Mouse (Mus musculus): Measurements from ENCODE around the gene Smim24.

The Smim24 gene

GRCm38 (mm10) chr10:81392781-81393185 lies at the start of gene Smim24:
TSS of gene Smim24 (plus strand) at chr10:81393051.
- DNase-seq (ENCODE audit: low spot score in 2 of 2), result no peak

GRCm38 (mm10) chr10:81344421-81345161 lies 48.3 kb upstream of the Smim24 start:
- no peak for DNase-seq (ENCODE audit: low spot score in 2 of 2)

- DNase-seq (ENCODE audit: low spot score in 2 of 2), result no peak
These were observed 47.7 kb upstream of the Smim24 start for GRCm38 (mm10) chr10:81345162-81345534.

- peak; percentile 56 to 61 for DNase-seq (ENCODE audit: low spot score in 2 of 2)
These were observed 46.3 kb upstream of the Smim24 start for GRCm38 (mm10) chr10:81346453-81347067.

DNA sequence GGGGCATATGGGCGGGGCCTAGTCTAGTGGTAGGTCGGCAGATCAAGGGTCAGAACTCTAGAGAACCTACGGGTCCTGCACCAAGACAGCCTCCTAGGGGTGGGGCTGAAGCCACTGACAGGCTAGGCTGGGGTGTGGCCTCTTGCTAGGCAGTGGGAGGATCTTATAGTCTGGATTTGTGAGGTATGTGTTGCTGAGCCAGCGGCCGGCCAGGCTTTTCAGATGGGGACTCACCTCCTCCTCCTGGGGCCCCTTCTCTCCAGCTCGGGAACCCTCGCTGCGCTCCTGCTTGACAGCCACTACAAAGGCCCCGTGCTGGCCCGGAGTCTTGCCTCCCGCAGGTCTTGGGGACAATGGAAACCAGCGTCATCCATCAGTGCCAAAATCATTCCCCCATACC lies 43.7 kb upstream of the Smim24 start:
- no peak for DNase-seq (ENCODE audit: low spot score in 2 of 2)

DNA sequence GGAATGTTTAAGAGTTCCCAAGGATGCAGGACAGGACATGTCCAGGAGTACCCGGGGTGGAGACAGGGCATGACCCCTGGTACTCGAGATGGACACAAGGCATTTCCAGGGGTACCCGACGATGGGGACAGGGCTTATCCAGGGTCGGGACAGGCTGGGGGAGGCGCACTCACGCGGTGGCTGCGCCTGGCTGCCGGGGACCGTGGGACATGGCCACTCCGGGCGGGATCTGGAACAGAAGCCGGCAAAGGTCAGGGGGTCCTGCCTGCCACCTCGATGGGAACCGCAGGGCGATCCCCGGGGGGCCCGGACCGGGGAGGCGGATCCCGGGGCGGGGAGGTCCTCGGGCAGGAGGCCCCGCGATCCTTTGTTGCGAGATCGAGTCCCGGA lies 42.9 kb upstream of the Smim24 start:
- DNase-seq (ENCODE audit: low spot score in 2 of 2), result no peak

GRCm38 (mm10) chr10:81350351-81351063 lies 42.3 kb upstream of the Smim24 start, which contains the start of gene Hmg20b:
TSS of gene Hmg20b (minus strand) at chr10:81350480.
- DNase-seq (ENCODE audit: low spot score in 2 of 2), result peak; percentile 99 to 100

- no peak for DNase-seq (ENCODE audit: low spot score in 2 of 2)
These were observed 41.1 kb upstream of the Smim24 start for GRCm38 (mm10) chr10:81351678-81352291.

- no peak for DNase-seq (ENCODE audit: low spot score in 2 of 2)
These were observed 37.9 kb upstream of the Smim24 start for GRCm38 (mm10) chr10:81354738-81355477.

DNA sequence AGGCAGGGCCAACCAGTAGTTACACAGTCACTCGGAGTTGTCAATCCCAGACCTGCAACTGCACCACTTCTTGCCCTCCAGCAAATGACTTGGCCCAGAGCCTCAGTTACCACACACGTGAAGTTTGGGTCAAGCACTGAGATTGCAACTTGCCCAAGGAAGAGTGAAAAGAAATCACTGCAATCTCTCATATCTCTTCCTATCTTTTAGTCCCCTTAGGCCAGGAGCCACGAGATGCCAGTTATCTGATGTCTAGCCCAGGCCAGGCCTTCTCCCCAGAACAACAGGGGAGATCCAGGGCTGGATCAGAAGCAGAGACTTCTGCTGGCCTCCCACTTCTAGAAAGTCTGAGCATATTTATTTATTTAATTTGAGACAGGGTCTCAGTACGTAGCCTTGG lies 37.3 kb upstream of the Smim24 start:
- DNase-seq (ENCODE audit: low spot score in 2 of 2), result no peak

DNA sequence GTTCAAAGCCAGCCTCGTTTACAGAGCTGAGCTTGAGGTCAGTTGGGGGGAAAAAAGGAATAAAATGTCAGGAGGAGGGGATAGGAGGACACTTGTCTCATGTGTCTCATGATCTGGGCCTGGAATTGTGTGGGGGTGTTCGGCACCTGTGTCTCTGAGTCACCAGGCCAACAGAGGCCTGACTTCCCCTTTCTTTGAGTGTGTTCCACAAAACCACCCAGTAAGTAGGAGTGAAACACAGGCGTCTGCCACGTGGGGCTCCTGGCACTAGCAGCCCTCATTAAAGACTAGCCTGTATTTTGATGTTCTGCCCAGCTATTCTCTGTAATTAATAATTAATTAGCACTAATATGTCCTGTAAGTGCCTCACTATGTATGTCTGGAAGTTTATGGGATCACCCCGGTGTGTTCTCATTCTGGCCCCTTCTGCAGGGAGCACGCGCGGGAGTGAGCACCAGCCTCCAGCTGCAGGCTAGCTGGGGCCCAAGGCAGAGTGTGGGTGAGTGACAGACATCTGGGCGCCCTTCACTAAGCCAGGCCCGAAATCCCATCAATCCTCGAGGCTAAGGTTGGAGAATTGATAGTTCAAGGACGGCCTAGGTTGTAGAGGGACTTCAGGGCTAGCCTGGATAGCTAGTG lies 36.4 kb upstream of the Smim24 start:
- no peak for DNase-seq (ENCODE audit: low spot score in 2 of 2)

- peak; percentile 84 for DNase-seq (ENCODE audit: low spot score in 2 of 2)
These were observed 35.6 kb upstream of the Smim24 start, which contains the start of gene Mfsd12 for GRCm38 (mm10) chr10:81356991-81357844. TSS of gene Mfsd12 (plus strand) at chr10:81357491.

DNA sequence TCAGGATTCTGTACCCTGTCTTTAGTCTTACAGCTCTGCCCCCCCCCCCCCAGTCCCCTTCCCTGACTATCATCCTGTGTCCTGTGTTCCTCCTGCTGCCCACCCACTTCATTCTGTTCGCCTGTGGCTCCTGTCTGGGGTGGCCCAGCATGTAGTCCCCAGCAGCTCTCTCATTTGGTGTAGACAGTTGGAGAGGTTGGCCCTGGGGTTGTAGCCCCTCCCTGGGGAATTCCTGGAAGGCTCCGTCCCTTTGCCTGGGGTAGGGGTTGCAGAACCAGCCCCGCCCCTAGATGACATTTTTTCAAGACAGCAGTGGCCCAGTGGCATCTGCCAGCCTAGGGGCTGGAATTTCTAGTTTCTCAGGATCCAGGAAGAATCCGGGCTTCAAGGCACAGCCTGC lies 34.6 kb upstream of the Smim24 start:
- no peak for DNase-seq (ENCODE audit: low spot score in 2 of 2)

DNA sequence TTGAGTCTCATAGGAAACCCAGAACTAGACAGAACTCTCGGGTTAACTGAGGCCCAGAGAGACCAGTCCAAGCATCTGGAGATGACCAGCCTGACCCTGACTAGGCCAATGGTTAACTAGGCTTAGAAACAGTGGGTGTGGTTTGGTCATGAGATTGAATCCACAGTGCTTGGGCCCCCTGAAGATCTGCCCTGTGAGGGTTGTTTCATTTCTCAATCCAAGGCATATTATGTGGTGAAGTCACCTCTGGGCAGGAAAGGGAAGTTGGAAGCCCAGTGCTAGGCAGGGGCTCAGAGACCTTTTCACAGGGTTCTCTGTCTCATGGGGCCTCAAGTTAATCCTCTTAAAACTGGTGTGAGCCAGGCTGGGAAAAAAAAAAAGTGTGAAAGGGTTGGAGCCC lies 34.0 kb upstream of the Smim24 start:
- DNase-seq (ENCODE audit: low spot score in 2 of 2), result no peak

DNA sequence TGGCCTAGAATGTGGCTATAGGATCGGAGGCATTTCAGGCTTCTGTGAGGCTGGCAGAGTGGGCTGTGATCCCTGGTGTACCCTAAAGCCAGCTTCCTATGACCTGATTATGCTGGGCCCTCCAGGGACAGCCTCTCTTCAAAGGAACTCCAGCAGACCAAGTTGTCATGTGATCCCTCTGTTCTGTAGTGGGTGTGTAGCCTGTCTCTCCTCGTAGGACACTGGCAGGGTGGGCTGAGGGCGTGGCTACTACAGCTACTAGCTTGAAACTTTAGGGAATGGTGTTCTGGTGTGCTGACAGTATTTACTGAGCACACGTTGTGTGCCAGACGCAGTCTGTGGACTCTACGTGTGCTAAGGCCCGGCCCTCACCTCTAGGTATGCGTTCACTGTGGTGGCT lies 32.1 kb upstream of the Smim24 start:
- no peak for DNase-seq (ENCODE audit: low spot score in 2 of 2)

DNA sequence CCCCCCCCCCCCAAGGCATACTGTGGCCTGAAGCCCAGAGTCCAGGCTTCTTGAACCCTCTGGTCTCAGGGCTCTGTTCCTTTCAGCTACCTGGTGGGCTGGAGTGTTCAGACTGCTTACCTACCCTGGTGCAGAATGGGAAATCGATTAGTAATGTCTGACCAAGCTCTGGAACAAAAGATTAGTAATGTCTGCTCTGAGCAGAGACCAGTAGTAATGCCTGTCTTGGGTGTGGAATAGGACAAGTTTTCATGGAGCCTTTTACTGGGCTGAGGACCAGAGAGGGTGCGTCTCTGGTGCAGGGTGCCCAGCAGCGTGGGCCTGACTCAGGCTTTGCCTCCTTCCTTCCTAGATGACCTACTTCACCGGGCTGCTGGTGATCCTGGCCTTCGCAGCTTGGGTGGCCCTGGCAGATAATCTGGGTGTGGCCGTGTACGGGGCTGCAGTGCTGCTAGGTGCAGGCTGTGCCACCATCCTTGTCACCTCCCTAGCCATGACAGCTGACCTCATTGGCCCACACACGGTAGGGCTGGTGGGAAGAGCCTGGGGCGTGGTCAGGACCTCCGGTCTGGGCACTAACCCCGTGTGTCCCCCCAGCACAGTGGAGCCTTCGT lies 30.4 kb upstream of the Smim24 start:
- no peak for DNase-seq (ENCODE audit: low spot score in 2 of 2)

DNA sequence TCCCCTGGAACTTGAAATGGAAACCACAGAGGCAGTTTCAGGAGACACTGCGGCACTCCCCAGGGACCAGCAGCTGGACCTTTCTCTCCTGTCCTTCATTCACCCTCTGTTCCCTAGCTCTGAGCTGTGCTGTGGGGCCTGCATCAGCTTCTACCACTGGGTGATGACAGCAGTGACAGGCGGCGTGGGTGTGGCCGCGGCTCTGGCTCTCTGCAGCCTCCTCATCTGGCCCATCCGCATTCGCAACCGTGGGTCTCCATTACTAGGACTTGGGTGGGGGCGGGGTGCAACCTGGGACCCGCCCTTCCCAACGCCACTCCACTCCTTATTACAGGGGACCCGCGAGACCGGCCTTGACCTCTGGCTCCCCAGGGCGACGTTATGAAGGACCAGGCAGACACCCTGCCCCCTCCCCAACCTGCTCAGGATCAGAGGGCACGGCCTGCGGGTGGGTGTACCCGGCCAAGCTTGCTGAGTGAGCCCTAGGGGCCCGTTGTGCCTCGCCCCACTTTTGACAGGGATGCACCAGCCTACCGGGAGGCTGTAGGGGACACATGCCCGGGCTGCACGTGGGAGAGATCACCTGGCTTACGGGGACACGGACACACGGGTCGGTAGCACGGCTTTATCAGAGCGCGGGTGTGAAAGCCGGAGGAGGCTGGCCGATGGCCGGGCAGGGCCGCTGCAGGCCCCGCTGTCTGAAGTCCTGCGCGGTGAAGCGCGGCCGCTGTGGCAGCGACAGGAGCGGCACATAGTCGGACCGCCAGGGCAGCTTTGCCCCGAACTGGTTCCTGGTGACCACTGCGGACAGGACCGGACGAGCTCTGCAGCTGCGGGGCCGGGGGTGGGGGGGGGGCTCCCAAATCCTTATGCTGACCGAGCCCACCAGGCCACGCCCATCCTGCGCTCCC lies 29.2 kb upstream of the Smim24 start:
- no peak for DNase-seq (ENCODE audit: low spot score in 2 of 2)

GRCm38 (mm10) chr10:81364666-81365065 lies 28.2 kb upstream of the Smim24 start:
- no peak for DNase-seq (ENCODE audit: low spot score in 2 of 2)

DNA sequence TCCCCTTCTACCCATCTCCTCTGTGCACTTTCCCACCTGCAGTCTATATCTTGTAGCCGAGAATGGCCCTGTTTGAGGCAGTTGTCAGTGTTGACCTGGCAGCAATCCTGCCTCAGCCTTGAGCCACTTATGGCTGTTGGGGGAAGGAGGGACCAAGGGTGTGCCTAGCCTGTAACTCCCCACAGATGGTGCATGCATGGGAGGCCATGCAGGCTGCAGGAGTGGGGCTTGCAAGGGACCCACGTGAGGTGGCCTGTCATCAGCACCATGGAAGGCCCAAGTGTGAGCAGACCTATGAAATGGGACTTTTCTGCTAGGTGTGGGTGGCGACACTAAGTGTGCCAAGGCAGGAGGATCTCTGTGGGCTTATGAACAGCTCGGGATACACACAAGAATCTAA lies 27.8 kb upstream of the Smim24 start:
- peak in 1 of 2 experiments; percentile 58 for DNase-seq (ENCODE audit: low spot score in 2 of 2)

All from right cerebral cortex, postnatal 36 days (tissue).